Mouse (Mus musculus) stomach, embryonic 16.5 days (tissue): ENCODE results near the gene Arl5c. TPM values are rescaled to one million over a fixed set of nuclear protein-coding genes. Genes with fewer than 3 reads are reported as not detected.
"Not testable (repeated sequence)": the region's sequence is repeated elsewhere in the genome, so short reads cannot be mapped to it uniquely, and the experiment has no call there.

ENCODE experiments used
- ATAC-seq: fragments of 200-750 bp; cut with Nextera tagmentation; 2 replicates; pipeline ENCODE4 v1.8.0; 2017; ENCODE audit warnings: moderate number of reproducible peaks, moderate TSS enrichment; ENCODE audit not compliant: insufficient read depth, low FRiP score
- H3K27ac ChIP-seq: fragments of 300-500 bp; sonication (generic); 2 replicates; pipeline ENCODE4 v1.5.1; 2014; ENCODE audit warnings: low read length
- H3K27me3 ChIP-seq: fragments of 300-500 bp; sonication (generic); 2 replicates; pipeline ENCODE4 v1.6.1; 2014; ENCODE audit warnings: low read length, control low read depth, mixed read lengths; ENCODE audit not compliant: control insufficient read depth, insufficient read depth
- H3K36me3 ChIP-seq: fragments of 300-500 bp; sonication (generic); 2 replicates; pipeline ENCODE4 v1.6.1; 2014; ENCODE audit warnings: low read length; ENCODE audit not compliant: control insufficient read depth, insufficient read depth
- H3K4me1 ChIP-seq: fragments of 300-500 bp; sonication (generic); 2 replicates; pipeline ENCODE4 v1.6.1; 2014; ENCODE audit warnings: low read length, control low read depth, mixed read lengths; ENCODE audit not compliant: control insufficient read depth, insufficient read depth
- H3K4me2 ChIP-seq: fragments of 300-500 bp; sonication (generic); 2 replicates; pipeline ENCODE4 v1.6.1; 2014; ENCODE audit warnings: low read depth, low read length, mixed read lengths
- H3K4me3 ChIP-seq: fragments of 300-500 bp; sonication (generic); replicated peaks from 2 replicates; pipeline ENCODE4 v1.5.1; 2014; ENCODE audit warnings: mild to moderate bottlenecking, low read length
- H3K9ac ChIP-seq: fragments of 300-500 bp; sonication (generic); 2 replicates; pipeline ENCODE4 v1.6.1; 2014; ENCODE audit warnings: low read length
- H3K9me3 ChIP-seq: fragments of 300-500 bp; sonication (generic); replicated peaks from 2 replicates; pipeline ENCODE4 v1.6.1; 2016; ENCODE audit warnings: low read length, control low read depth; ENCODE audit not compliant: control insufficient read depth
- WGBS: fragments of 180-500 bp; shearing (Covaris S2); extraction: QIAGEN DNeasy Blood & Tissue Kit; methylation state at CpG from one replicate; pipeline ENCODE4 v1.1.7; 2014; 5-methylcytosine and 5-hydroxymethylcytosine counted together
- polyA plus RNA-seq: library from polyadenylated mRNA; unstranded; fragments of >200 nt; fragmentation: Nextera tagmentation; extraction: Ambion mirVana; gene quantifications from 2 replicates; pipeline ENCODE4 v1.2.1, GENCODE M21; 2015

The Arl5c gene
- polyA plus RNA-seq, 1 experiment from 2014 or later, result 11.8 TPM

- Histone ChIP-seq H3K4me3 (no peak overlapping the region), H3K4me2 (no peak overlapping the region), H3K9me3 (no peaks in the 10 kb centered on the region), H3K36me3 (no peaks in the 10 kb centered on the region), H3K4me1 (peaks cover 3% of the 10 kb centered on the region; the same call in 1 of the 2 replicates), H3K27ac (no peak overlapping the region), H3K9ac (no peak overlapping the region), H3K27me3 (no peaks in the 10 kb centered on the region)
- 49% methylated on average over 14 of the region's 14 CpGs for WGBS
- no peak for ATAC-seq
Measured at GRCm38 (mm10) chr11:97954469-97955141, 41.4 kb downstream of the Arl5c start.

- Histone ChIP-seq H3K27ac (no peak overlapping the region), H3K9me3 (no peaks in the 10 kb centered on the region), H3K27me3 (no peaks in the 10 kb centered on the region), H3K9ac (no peak overlapping the region), H3K4me2 (no peak overlapping the region), H3K36me3 (no peaks in the 10 kb centered on the region), H3K4me3 (no peak overlapping the region), H3K4me1 (peaks cover 3% of the 10 kb centered on the region; the same call in 1 of the 2 replicates)
- ATAC-seq, result no peak
- WGBS, result 89% methylated on average over 6 of the region's 6 CpGs
Measured at GRCm38 (mm10) chr11:97953939-97954275, 42.1 kb downstream of the Arl5c start.

- no peak overlapping the region for H3K4me2 ChIP-seq
- H3K9me3 ChIP-seq, result no peaks in the 10 kb centered on the region
- H3K9ac ChIP-seq, result no peak overlapping the region
- H3K27ac ChIP-seq, result no peak overlapping the region
- H3K4me3 ChIP-seq, result no peak overlapping the region
- H3K27me3 ChIP-seq, result no peaks in the 10 kb centered on the region
- no peaks in the 10 kb centered on the region for H3K36me3 ChIP-seq
- no peak for ATAC-seq
- H3K4me1 ChIP-seq, result peaks cover 3% of the 10 kb centered on the region; the same call in 1 of the 2 replicates
- WGBS, result 80% methylated on average over 16 of the region's 16 CpGs
Measured at GRCm38 (mm10) chr11:97953179-97953938, 42.6 kb downstream of the Arl5c start.

GRCm38 (mm10) chr11:97952367-97953006 lies 43.5 kb downstream of the Arl5c start:
- H3K4me2 ChIP-seq, result no peak overlapping the region
- WGBS, result 82% methylated on average over 1 of the region's 1 CpGs
- H3K4me3 ChIP-seq, result no peak overlapping the region
- H3K36me3 ChIP-seq, result no peaks in the 10 kb centered on the region
- no peaks in the 10 kb centered on the region for H3K9me3 ChIP-seq
- H3K9ac ChIP-seq, result no peak overlapping the region
- no peaks in the 10 kb centered on the region for H3K27me3 ChIP-seq
- peaks cover 3% of the 10 kb centered on the region; the same call in 1 of the 2 replicates for H3K4me1 ChIP-seq
- no peak for ATAC-seq
- no peak overlapping the region for H3K27ac ChIP-seq

GRCm38 (mm10) chr11:97949703-97950475 lies 46.1 kb downstream of the Arl5c start:
- WGBS, result 48% methylated on average over 20 of the region's 20 CpGs
- peaks cover 3% of the 10 kb centered on the region; the same call in 1 of the 2 replicates for H3K4me1 ChIP-seq
- H3K4me3 ChIP-seq, result no peak overlapping the region
- ATAC-seq, result peak; percentile 33; the same call in 1 of the 2 replicates
- H3K9me3 ChIP-seq, result no peaks in the 10 kb centered on the region
- no peaks in the 10 kb centered on the region for H3K36me3 ChIP-seq
- no peak overlapping the region for H3K27ac ChIP-seq
- H3K4me2 ChIP-seq, result no peak overlapping the region
- H3K9ac ChIP-seq, result no peak overlapping the region
- H3K27me3 ChIP-seq, result no peaks in the 10 kb centered on the region

- WGBS, result 17% methylated on average over 7 of the region's 7 CpGs
- Histone ChIP-seq H3K9me3 (no peaks in the 10 kb centered on the region), H3K27ac (no peak overlapping the region), H3K9ac (no peak overlapping the region), H3K4me3 (no peak overlapping the region), H3K27me3 (no peaks in the 10 kb centered on the region), H3K4me2 (no peak overlapping the region), H3K4me1 (no peaks in the 10 kb centered on the region), H3K36me3 (no peaks in the 10 kb centered on the region)
- no peak for ATAC-seq
Measured at GRCm38 (mm10) chr11:97947426-97947825, 48.6 kb downstream of the Arl5c start.

GRCm38 (mm10) chr11:97945738-97946289 lies 50.2 kb downstream of the Arl5c start:
- H3K4me1 ChIP-seq, H3K36me3 ChIP-seq, H3K4me3 ChIP-seq, H3K27ac ChIP-seq, ATAC-seq, H3K4me2 ChIP-seq, H3K27me3 ChIP-seq, H3K9ac ChIP-seq, H3K9me3 ChIP-seq: not testable (repeated sequence)
- WGBS, result 90% methylated on average over 7 of the region's 7 CpGs

- WGBS, result 79% methylated on average over 10 of the region's 10 CpGs
- Histone ChIP-seq H3K9ac (no peak overlapping the region), H3K36me3 (no peaks in the 10 kb centered on the region), H3K27ac (no peak overlapping the region), H3K4me2 (no peak overlapping the region), H3K4me3 (no peak overlapping the region), H3K9me3 (no peaks in the 10 kb centered on the region), H3K4me1 (no peaks in the 10 kb centered on the region), H3K27me3 (no peaks in the 10 kb centered on the region)
- no peak for ATAC-seq
Measured at GRCm38 (mm10) chr11:97945031-97945430, 51.0 kb downstream of the Arl5c start.
